Mouse (Mus musculus): Measurements from ENCODE around the gene Cnpy4. TPM values are rescaled to one million over a fixed set of nuclear protein-coding genes. Genes with fewer than 3 reads are reported as not detected.
"Not testable (repeated sequence)": the region's sequence is repeated elsewhere in the genome, so short reads cannot be mapped to it uniquely, and the experiment has no call there.

Gene Cnpy4
- polyA plus RNA-seq, 1 experiment from 2014 or later, result 60.5 TPM

DNA sequence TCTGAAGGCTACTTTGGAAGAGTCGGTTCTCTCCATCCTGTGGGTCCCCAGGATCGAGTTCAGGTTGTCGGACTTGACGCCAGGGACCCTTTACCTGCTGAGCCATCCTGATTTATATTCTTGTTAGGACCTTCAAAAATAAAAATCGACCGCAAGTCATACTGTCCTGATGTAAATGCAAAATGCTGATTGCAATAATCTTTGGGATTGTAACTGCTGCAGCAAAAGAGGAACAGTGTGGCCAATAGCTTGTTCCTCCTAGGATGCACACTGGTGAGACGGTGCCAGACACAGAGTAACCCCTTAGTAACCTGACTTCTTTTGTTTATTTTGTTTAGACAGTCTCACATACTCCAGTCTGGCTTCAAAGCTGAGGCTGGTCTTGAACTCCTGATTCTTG is 8.2 kb downstream of the Cnpy4 start:
- Histone ChIP-seq H3K27ac (ENCODE audit: low read length) (no peak overlapping the region), H3K4me1 (replicated peaks; ENCODE audit: control insufficient read depth, insufficient read depth, low read length) (peaks cover 3% of the 10 kb centered on the region), H3K4me3 (ENCODE audit: low read length) (no peak overlapping the region), H3K9me3 (ENCODE audit: control insufficient read depth, low read length) (no peaks in the 10 kb centered on the region), H3K36me3 (ENCODE audit: control insufficient read depth, insufficient read depth, low read length) (no peaks in the 10 kb centered on the region), H3K9ac (ENCODE audit: low read length) (no peak overlapping the region), H3K27me3 (ENCODE audit: control insufficient read depth, insufficient read depth, low read depth, low read length) (no peaks in the 10 kb centered on the region), H3K4me2 (ENCODE audit: low read depth, low read length) (peak overlapping the region; percentile 97)
- WGBS, result 58% methylated on average over 7 of the region's 7 CpGs
- ATAC-seq (ENCODE audit: low read depth), result no peak

DNA sequence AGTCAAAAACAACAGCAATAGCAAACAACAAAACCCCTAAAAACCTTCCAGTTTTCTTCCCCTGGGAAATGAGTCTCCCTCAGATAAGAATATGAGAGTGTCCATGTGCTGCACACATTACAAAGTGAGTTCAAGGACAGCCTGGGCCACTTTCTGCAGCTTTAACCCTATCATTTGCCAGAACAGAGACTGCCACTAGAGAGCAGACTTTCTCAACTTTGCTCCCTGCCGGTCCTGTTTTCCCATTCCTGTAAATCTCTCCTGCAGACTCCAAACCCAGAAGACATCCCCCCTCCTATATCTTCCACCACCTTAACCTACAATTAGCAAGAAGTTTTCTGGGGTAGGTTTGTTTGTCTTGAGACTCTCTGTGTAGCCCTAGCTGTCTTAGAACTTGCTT is 12.3 kb downstream of the Cnpy4 start:
- H3K27ac ChIP-seq (ENCODE audit: low read length), result no peak overlapping the region
- H3K27me3 ChIP-seq (ENCODE audit: control insufficient read depth, insufficient read depth, low read depth, low read length), result no peaks in the 10 kb centered on the region
- no peaks in the 10 kb centered on the region for H3K9me3 ChIP-seq (ENCODE audit: control insufficient read depth, low read length)
- no peak overlapping the region for H3K4me3 ChIP-seq (ENCODE audit: low read length)
- H3K4me2 ChIP-seq (ENCODE audit: low read depth, low read length), result no peak overlapping the region
- H3K4me1 ChIP-seq (replicated peaks; ENCODE audit: control insufficient read depth, insufficient read depth, low read length), result peaks cover 3% of the 10 kb centered on the region
- H3K36me3 ChIP-seq (ENCODE audit: control insufficient read depth, insufficient read depth, low read length), result no peaks in the 10 kb centered on the region
- no peak overlapping the region for H3K9ac ChIP-seq (ENCODE audit: low read length)
- no peak for ATAC-seq (ENCODE audit: low read depth)
- WGBS, result 5% methylated on average over 1 of the region's 1 CpGs

DNA sequence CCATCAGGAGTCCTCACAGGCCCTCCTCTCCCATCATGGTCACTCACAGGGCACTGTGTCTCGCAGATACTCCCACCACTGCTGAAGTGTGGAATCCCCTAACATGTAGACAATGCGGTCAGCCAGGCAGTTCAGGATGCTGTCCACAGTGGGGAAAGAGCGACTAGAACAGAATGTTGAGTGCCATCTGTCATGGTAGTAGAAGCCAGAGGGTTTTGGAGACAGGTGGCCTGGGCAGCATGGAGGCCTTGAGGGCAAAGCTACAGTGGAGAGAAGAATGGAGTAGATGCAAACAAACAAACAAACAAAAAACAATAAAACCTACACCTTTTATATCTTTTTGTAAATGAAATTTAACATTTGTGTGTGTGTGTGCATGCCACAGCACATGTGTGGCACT is 14.8 kb downstream of the Cnpy4 start:
- H3K4me2 ChIP-seq (ENCODE audit: low read depth, low read length), result no peak overlapping the region
- WGBS, result 83% methylated on average over 3 of the region's 3 CpGs
- H3K4me1 ChIP-seq (replicated peaks; ENCODE audit: control insufficient read depth, insufficient read depth, low read length), result no peaks in the 10 kb centered on the region
- H3K9ac ChIP-seq (ENCODE audit: low read length), result no peak overlapping the region
- no peak for ATAC-seq (ENCODE audit: low read depth)
- H3K4me3 ChIP-seq (ENCODE audit: low read length), result no peak overlapping the region
- H3K9me3 ChIP-seq (ENCODE audit: control insufficient read depth, low read length), result 0 out of 2 replicates have a peak, but pooled peaks cover 3% of the 10 kb centered on the region
- no peak overlapping the region for H3K27ac ChIP-seq (ENCODE audit: low read length)
- no peaks in the 10 kb centered on the region for H3K36me3 ChIP-seq (ENCODE audit: control insufficient read depth, insufficient read depth, low read length)
- no peaks in the 10 kb centered on the region for H3K27me3 ChIP-seq (ENCODE audit: control insufficient read depth, insufficient read depth, low read depth, low read length)

DNA sequence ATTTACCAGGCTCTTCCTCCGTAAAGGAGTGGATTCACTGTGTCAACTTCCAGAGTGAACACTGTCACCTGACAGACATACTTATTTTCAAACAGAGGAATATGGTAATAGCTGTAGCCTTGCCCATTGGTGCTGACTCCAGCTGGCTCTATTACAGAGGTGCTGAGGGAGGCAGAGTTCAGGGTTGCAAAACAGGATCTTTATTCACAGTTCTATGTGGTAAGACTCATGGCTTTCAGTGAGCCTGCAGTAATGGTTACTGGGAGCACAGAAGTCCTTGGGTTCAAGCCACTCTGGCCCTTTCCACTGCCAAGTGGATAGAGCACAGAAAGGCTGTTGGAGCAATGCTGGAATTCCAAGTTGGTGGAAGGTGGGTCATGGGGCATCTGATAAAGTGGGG is 20.0 kb downstream of the Cnpy4 start:
- Histone ChIP-seq H3K27ac (ENCODE audit: low read length) (no peak overlapping the region), H3K4me1 (replicated peaks; ENCODE audit: control insufficient read depth, insufficient read depth, low read length) (no peaks in the 10 kb centered on the region), H3K4me2 (ENCODE audit: low read depth, low read length) (no peak overlapping the region), H3K27me3 (ENCODE audit: control insufficient read depth, insufficient read depth, low read depth, low read length) (no peaks in the 10 kb centered on the region), H3K9ac (ENCODE audit: low read length) (no peak overlapping the region), H3K36me3 (ENCODE audit: control insufficient read depth, insufficient read depth, low read length) (no peaks in the 10 kb centered on the region), H3K4me3 (ENCODE audit: low read length) (no peak overlapping the region), H3K9me3 (ENCODE audit: control insufficient read depth, low read length) (0 out of 2 replicates have a peak, but pooled peaks cover 3% of the 10 kb centered on the region)
- ATAC-seq (ENCODE audit: low read depth), result no peak
- WGBS, result 65% methylated on average over 1 of the region's 1 CpGs

DNA sequence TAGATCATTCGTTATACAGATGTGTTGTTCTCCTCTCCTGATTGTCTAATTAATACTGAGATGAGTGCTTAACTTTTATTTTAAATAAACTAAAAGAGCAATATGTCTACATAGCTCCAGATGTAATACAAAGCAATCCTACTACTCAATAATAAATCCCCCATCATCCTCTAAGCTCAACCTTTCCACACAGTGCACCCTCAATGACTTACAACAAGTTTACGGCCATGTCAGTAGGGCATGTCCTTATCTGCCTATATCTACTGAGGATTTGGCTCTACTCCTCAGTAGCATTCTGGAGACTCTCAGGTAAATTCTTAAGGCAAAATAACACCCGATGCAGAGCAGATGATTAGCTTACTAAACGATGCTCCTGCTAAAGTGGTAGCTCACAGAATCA is 20.6 kb downstream of the Cnpy4 start:
- ATAC-seq (ENCODE audit: low read depth), result no peak
- 83% methylated on average over 4 of the region's 4 CpGs for WGBS

DNA sequence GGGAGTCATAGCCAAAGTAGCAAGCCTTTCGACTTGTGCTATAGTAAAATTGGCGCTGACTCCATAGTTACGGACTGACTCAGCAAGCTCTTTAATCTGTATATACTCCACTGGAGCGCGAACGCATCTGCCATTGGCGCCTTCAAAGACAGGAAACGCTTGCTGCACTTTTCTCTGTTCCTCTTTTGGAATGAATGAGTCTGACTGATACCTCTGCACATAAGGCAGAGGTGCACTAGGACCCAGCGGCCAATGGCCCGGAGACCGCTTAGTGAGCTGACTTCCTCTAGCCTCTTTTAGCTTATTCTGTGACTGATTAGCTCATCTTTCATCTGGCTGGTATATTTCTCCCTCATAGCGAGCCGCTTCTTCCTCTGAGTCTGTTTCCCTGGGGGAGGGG is 29.3 kb downstream of the Cnpy4 start:
- not testable (repeated sequence) for H3K4me1 ChIP-seq (replicated peaks; ENCODE audit: control insufficient read depth, insufficient read depth, low read length); H3K4me2 ChIP-seq (ENCODE audit: low read depth, low read length); H3K27ac ChIP-seq (ENCODE audit: low read length); H3K9ac ChIP-seq (ENCODE audit: low read length); ATAC-seq (ENCODE audit: low read depth); H3K4me3 ChIP-seq (ENCODE audit: low read length); H3K36me3 ChIP-seq (ENCODE audit: control insufficient read depth, insufficient read depth, low read length); H3K9me3 ChIP-seq (ENCODE audit: control insufficient read depth, low read length); H3K27me3 ChIP-seq (ENCODE audit: control insufficient read depth, insufficient read depth, low read depth, low read length)
- WGBS, result 89% methylated on average over 13 of the region's 13 CpGs

More for the DNA sequence above, 20.6 kb downstream of the Cnpy4 start:
- Histone ChIP-seq H3K4me3 (ENCODE audit: low read length) (no peak overlapping the region), H3K9ac (ENCODE audit: low read length) (no peak overlapping the region), H3K27ac (ENCODE audit: low read length) (no peak overlapping the region), H3K4me1 (replicated peaks; ENCODE audit: control insufficient read depth, insufficient read depth, low read length) (no peaks in the 10 kb centered on the region), H3K9me3 (ENCODE audit: control insufficient read depth, low read length) (0 out of 2 replicates have a peak, but pooled peaks cover 3% of the 10 kb centered on the region), H3K4me2 (ENCODE audit: low read depth, low read length) (no peak overlapping the region), H3K36me3 (ENCODE audit: control insufficient read depth, insufficient read depth, low read length) (no peaks in the 10 kb centered on the region), H3K27me3 (ENCODE audit: control insufficient read depth, insufficient read depth, low read depth, low read length) (no peaks in the 10 kb centered on the region)

DNA sequence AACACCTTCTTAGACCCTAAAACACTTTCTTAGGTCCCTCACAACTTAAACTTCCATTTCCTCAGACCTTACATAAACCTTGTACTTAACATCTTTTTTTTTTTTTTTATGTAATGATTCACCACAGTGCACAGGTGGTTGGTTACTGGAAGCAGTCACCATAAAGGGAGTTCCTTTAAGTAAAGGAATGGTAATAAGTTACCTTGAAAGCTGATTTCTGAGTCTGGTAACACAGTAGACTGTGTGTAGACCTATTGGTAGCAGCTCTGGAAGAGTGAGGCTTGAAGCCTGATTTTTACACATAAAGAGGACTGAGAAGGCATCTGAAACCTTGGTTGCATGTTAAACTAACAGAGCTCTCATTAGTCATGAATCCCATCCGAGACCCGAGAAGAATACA is 32.6 kb downstream of the Cnpy4 start:
- no peaks in the 10 kb centered on the region for H3K27me3 ChIP-seq (ENCODE audit: control insufficient read depth, insufficient read depth, low read depth, low read length)
- H3K9me3 ChIP-seq (ENCODE audit: control insufficient read depth, low read length), result no peaks in the 10 kb centered on the region; the same call in 1 of the 2 replicates
- H3K4me3 ChIP-seq (ENCODE audit: low read length), result no peak overlapping the region
- no peak overlapping the region for H3K27ac ChIP-seq (ENCODE audit: low read length)
- no peak overlapping the region for H3K9ac ChIP-seq (ENCODE audit: low read length)
- H3K4me2 ChIP-seq (ENCODE audit: low read depth, low read length), result no peak overlapping the region
- 27% methylated on average over 2 of the region's 2 CpGs for WGBS
- no peaks in the 10 kb centered on the region for H3K4me1 ChIP-seq (replicated peaks; ENCODE audit: control insufficient read depth, insufficient read depth, low read length)
- ATAC-seq (ENCODE audit: low read depth), result no peak
- no peaks in the 10 kb centered on the region for H3K36me3 ChIP-seq (ENCODE audit: control insufficient read depth, insufficient read depth, low read length)

DNA sequence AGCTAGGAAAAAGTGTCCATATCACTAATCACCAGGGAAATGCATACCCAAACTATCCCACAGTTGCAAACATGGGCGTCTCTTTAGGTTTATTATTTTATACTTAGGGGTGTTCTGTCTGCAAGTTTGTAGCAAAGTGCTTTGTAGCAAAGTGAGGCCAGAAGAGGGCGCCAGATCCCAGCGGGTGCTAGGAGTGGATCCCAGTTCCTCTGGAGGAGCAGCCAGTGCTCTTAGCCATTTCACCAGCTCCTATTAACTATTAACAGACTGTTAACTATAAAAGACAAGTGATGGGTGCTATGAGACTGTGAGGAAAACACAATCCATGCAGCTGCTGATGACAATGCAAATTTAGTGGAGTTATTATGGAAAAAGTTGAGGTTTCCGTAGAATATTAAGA is 34.8 kb downstream of the Cnpy4 start:
- Histone ChIP-seq H3K27ac (ENCODE audit: low read length) (no peak overlapping the region), H3K9me3 (ENCODE audit: control insufficient read depth, low read length) (no peaks in the 10 kb centered on the region), H3K4me2 (ENCODE audit: low read depth, low read length) (no peak overlapping the region), H3K9ac (ENCODE audit: low read length) (no peak overlapping the region), H3K36me3 (ENCODE audit: control insufficient read depth, insufficient read depth, low read length) (no peaks in the 10 kb centered on the region), H3K4me1 (replicated peaks; ENCODE audit: control insufficient read depth, insufficient read depth, low read length) (no peaks in the 10 kb centered on the region), H3K27me3 (ENCODE audit: control insufficient read depth, insufficient read depth, low read depth, low read length) (no peaks in the 10 kb centered on the region), H3K4me3 (ENCODE audit: low read length) (no peak overlapping the region)
- ATAC-seq (ENCODE audit: low read depth), result no peak
- WGBS, result 21% methylated on average over 4 of the region's 4 CpGs

DNA sequence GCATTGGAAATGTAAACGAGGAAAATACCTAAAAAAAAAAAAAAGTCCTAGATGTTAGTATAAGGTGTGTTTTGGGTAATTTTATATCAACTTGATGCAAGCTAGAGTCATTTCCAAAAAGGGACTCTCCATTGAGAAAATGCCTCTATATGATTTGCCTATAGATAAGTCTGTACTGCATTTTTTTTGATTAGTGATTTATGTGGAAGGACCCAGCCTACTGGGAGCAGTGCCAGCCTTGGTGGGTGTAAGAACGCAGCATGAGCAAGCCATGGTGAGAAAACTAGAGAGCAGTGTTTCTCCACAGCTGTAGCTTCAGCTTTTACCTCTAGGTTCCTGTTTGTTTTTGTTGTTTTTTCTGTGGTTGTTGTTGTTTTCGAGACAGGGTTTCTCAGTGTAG is 36.0 kb downstream of the Cnpy4 start:
- Histone ChIP-seq H3K27me3 (ENCODE audit: control insufficient read depth, insufficient read depth, low read depth, low read length) (no peaks in the 10 kb centered on the region), H3K4me3 (ENCODE audit: low read length) (no peak overlapping the region), H3K27ac (ENCODE audit: low read length) (no peak overlapping the region), H3K36me3 (ENCODE audit: control insufficient read depth, insufficient read depth, low read length) (no peaks in the 10 kb centered on the region), H3K4me1 (replicated peaks; ENCODE audit: control insufficient read depth, insufficient read depth, low read length) (no peaks in the 10 kb centered on the region), H3K9me3 (ENCODE audit: control insufficient read depth, low read length) (no peaks in the 10 kb centered on the region), H3K9ac (ENCODE audit: low read length) (no peak overlapping the region), H3K4me2 (ENCODE audit: low read depth, low read length) (no peak overlapping the region)
- WGBS, result 44% methylated on average over 3 of the region's 3 CpGs
- ATAC-seq (ENCODE audit: low read depth), result no peak

DNA sequence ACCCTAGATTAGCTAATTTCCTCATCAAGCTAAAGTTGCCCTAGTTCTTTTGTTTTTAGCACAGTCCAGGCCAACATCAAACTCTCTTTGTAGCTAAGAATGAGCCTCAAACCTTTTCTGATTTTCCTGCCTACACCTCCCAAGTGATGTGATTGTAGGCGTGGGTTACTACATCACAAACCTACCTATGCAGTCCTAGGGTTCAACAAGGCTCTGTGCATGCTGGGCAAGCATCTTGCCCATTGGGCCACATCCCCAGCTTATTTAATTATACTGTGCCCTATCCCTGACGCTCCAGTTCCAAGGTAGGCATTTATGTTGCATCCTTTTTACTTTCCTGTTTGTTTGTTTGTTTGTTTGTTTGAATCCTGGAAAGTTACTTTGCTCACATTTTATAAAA is 38.4 kb downstream of the Cnpy4 start, which contains the start of gene Nxpe5:
Nxpe5 (plus strand) TSS at position 199 of the 400 bp plus-strand sequence.
- Histone ChIP-seq H3K9ac (ENCODE audit: low read length) (no peak within 1 kb of the TSS), H3K4me1 (replicated peaks; ENCODE audit: control insufficient read depth, insufficient read depth, low read length) (no peaks in the 10 kb centered on the region), H3K9me3 (ENCODE audit: control insufficient read depth, low read length) (no peaks in the 10 kb centered on the region), H3K4me3 (ENCODE audit: low read length) (no peak within 1 kb of the TSS), H3K27me3 (ENCODE audit: control insufficient read depth, insufficient read depth, low read depth, low read length) (no peaks in the 10 kb centered on the region), H3K36me3 (ENCODE audit: control insufficient read depth, insufficient read depth, low read length) (no peaks in the 10 kb centered on the region), H3K4me2 (ENCODE audit: low read depth, low read length) (no peak within 1 kb of the TSS), H3K27ac (ENCODE audit: low read length) (no peak within 1 kb of the TSS)
- ATAC-seq (ENCODE audit: low read depth), result no peak
- WGBS, result 53% methylated on average over 2 of the region's 2 CpGs

Data from lung, embryonic 16.5 days (tissue).